Mouse (Mus musculus) embryonic facial prominence, embryonic 15.5 days (tissue): ENCODE results near the gene Slc24a3. TPM values are rescaled to one million over a fixed set of nuclear protein-coding genes. Genes with fewer than 3 reads are reported as not detected.

ENCODE experiments used
- ATAC-seq: fragments of 200-750 bp; cut with Nextera tagmentation; 2 replicates; pipeline ENCODE4 v1.8.0; 2017; ENCODE audit warnings: low read depth, moderate TSS enrichment; ENCODE audit not compliant: insufficient number of reproducible peaks, low FRiP score, low TSS enrichment
- H3K27ac ChIP-seq: fragments of 300-500 bp; sonication (generic); replicated peaks from 2 replicates; pipeline ENCODE4 v1.5.1; 2015; ENCODE audit warnings: mild to moderate bottlenecking, inconsistent platforms
- H3K27me3 ChIP-seq: fragments of 300-500 bp; sonication (generic); 2 replicates; pipeline ENCODE4 v1.6.1; 2015; ENCODE audit warnings: inconsistent platforms
- H3K36me3 ChIP-seq: fragments of 300-500 bp; sonication (generic); 2 replicates; pipeline ENCODE4 v1.6.1; 2015; ENCODE audit warnings: mild to moderate bottlenecking, inconsistent platforms
- H3K4me1 ChIP-seq: fragments of 300-500 bp; sonication (generic); 2 replicates; pipeline ENCODE4 v1.6.1; 2015; ENCODE audit warnings: inconsistent platforms
- H3K4me2 ChIP-seq: fragments of 300-500 bp; sonication (generic); replicated peaks from 2 replicates; pipeline ENCODE4 v1.6.1; 2015; ENCODE audit warnings: mild to moderate bottlenecking, inconsistent platforms
- H3K4me3 ChIP-seq: fragments of 300-500 bp; sonication (generic); replicated peaks from 2 replicates; pipeline ENCODE4 v1.5.1; 2015; ENCODE audit warnings: mild to moderate bottlenecking, inconsistent platforms
- H3K9ac ChIP-seq: fragments of 300-500 bp; sonication (generic); 2 replicates; pipeline ENCODE4 v1.6.1; 2015; ENCODE audit warnings: inconsistent platforms
- H3K9me3 ChIP-seq: fragments of 300-500 bp; sonication (generic); replicated peaks from 2 replicates; pipeline ENCODE4 v1.6.1; 2016; ENCODE audit warnings: inconsistent platforms
- WGBS: fragments of 180-500 bp; shearing (Covaris S2); methylation state at CpG from one replicate; pipeline ENCODE4 v1.1.7; 2015; 5-methylcytosine and 5-hydroxymethylcytosine counted together
- polyA plus RNA-seq: library from polyadenylated mRNA; unstranded; fragments of >200 nt; fragmentation: Nextera tagmentation; extraction: Ambion mirVana; gene quantifications from 2 replicates; pipeline ENCODE4 v1.2.1, GENCODE M21; 2015

The Slc24a3 gene
- polyA plus RNA-seq, 1 experiment from 2014 or later: 3.4 TPM

DNA sequence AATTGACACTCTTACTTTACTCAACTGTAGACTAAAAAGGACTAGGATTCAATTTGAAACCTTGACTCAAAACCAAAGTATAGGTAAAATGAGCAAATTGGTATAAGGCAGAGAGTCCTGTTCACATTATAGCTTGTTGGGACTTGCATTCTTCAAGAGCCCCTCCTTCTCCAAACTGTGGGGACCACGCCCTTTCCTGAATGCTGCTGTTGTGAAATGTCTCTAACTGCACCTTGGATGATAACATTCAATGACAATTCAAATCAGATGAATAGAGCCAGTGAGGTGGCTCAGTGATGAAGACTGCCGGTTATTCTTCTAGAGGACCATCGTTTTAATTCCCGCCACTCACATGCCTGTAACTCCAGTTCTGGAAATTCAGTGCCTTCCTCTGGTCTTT, 78.8 kb downstream of the Slc24a3 start:
- ATAC-seq: no peak
- Histone ChIP-seq H3K27ac (no peak overlapping the region), H3K4me3 (no peak overlapping the region), H3K9ac (no peak overlapping the region), H3K4me2 (no peak overlapping the region), H3K9me3 (no peaks in the 10 kb centered on the region), H3K27me3 (no peaks in the 10 kb centered on the region), H3K36me3 (no peaks in the 10 kb centered on the region), H3K4me1 (no peaks in the 10 kb centered on the region)
- 86% methylated on average over 4 of the region's 4 CpGs for WGBS

DNA sequence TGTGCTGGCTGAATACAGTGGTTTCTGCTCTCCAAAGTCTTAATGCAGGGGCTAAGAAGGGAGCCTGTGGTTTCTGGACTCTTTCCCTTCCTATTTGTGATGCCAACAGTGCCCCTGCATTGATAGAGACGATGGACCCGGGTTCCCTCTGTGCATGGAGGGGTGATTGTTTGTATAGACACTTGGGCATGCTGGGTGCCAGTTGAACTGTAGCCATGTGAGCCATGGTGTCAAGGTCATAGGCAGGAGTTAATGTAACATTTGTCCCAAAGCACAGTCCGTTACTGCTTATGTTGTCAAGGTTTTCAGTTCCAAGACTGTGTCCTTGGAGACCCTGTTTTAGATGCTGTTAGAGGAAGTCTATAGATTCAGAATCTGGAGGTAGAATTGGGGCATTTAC, 80.6 kb downstream of the Slc24a3 start:
- H3K27ac ChIP-seq: no peak overlapping the region
- H3K4me2 ChIP-seq: no peak overlapping the region
- H3K27me3 ChIP-seq: no peaks in the 10 kb centered on the region
- no peaks in the 10 kb centered on the region for H3K9me3 ChIP-seq
- H3K4me3 ChIP-seq: no peak overlapping the region
- 82% methylated on average over 3 of the region's 3 CpGs for WGBS
- no peaks in the 10 kb centered on the region for H3K4me1 ChIP-seq
- H3K9ac ChIP-seq: no peak overlapping the region
- H3K36me3 ChIP-seq: no peaks in the 10 kb centered on the region
- no peak for ATAC-seq

DNA sequence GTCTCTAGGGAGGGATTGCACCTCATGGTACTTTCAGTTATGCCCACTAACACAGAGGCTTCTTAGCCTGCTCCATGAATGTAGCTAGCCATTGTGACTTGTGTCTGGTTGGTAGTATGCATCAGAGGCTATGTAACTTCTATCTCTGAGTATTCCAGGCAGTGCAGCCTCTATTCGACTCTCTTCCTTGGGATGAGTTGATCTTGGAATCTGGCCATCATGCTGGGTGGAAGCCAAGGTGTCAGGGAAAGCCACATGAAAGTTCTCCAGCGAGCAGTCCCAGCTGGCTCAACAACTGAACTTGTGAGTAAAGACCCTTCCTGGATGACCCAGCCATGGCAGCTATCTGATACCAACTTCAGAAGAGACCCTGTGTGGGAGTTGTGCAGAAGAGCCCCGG, 89.8 kb downstream of the Slc24a3 start:
- H3K27ac ChIP-seq: no peak overlapping the region
- no peak overlapping the region for H3K4me3 ChIP-seq
- no peaks in the 10 kb centered on the region for H3K9me3 ChIP-seq
- no peak overlapping the region for H3K4me2 ChIP-seq
- 56% methylated on average over 3 of the region's 3 CpGs for WGBS
- H3K4me1 ChIP-seq: no peaks in the 10 kb centered on the region
- H3K36me3 ChIP-seq: no peaks in the 10 kb centered on the region
- H3K9ac ChIP-seq: no peak overlapping the region
- H3K27me3 ChIP-seq: no peaks in the 10 kb centered on the region
- no peak for ATAC-seq

DNA sequence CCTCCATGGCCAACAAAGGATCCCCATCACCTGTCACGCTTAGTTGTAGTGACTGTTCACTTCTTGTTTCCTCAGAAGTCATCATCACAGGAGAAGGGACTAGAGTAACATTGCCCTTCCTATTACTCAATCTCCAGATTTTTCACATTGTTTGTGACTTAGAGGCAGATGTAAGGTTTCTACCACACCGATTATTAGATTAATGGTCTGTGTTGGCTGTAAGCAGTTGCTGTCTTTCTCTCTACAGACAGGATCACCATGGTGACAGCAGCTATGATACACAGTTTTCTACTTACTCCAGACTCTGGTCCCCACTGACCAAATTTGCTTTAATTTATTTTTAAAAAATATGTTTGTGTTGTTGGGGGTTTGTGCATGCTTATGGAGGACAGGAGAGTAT, 90.3 kb downstream of the Slc24a3 start:
- Histone ChIP-seq H3K9me3 (no peaks in the 10 kb centered on the region), H3K27me3 (no peaks in the 10 kb centered on the region), H3K27ac (no peak overlapping the region), H3K4me1 (no peaks in the 10 kb centered on the region), H3K4me3 (no peak overlapping the region), H3K36me3 (no peaks in the 10 kb centered on the region), H3K4me2 (no peak overlapping the region), H3K9ac (no peak overlapping the region)
- no peak for ATAC-seq
- 95% methylated on average over 2 of the region's 2 CpGs for WGBS

DNA sequence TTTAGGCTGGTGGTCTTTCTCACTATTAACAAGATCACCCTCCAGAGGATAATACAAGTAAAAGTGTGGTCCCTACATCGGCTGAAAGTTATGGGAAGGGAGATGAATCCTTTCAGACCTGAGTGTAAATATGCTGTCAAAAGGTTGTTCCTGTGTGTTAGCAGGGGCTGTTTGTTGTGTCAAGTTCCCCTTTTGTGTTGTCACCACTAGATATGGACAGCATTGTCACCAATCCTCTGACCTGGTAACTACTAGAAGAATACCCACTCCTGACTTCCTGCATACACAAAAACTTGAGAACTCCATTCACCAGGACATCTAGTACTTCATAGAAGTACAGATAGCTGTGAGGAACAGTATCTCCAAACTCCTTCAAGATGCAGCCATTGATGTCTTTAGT, 93.0 kb downstream of the Slc24a3 start:
- Histone ChIP-seq H3K36me3 (no peaks in the 10 kb centered on the region), H3K9ac (no peak overlapping the region), H3K27ac (no peak overlapping the region), H3K27me3 (no peaks in the 10 kb centered on the region), H3K9me3 (no peaks in the 10 kb centered on the region), H3K4me1 (no peaks in the 10 kb centered on the region), H3K4me3 (no peak overlapping the region), H3K4me2 (no peak overlapping the region)
- ATAC-seq: no peak
- WGBS: 83% methylated on average over 1 of the region's 1 CpGs

DNA sequence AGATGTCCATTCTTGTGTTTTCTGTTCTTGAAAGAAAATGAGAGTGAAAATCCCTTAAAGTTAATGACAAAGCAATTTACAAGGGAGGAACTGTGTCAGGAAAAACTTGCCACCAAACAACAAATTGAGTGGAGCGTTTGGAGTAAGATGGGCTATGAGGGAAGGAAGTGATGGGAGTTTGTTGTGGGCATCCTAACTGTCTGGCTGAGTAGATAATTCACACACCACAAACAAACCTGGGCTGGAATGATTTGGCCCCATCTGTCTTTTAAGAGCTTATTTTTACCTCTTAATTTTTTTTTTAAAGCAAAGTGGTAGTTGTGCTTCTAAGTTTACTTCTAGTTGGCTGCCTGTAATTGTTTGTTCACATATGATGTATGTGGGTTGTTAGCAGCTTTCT, 94.6 kb downstream of the Slc24a3 start:
- WGBS: 90% methylated on average over 1 of the region's 1 CpGs
- H3K9ac ChIP-seq: no peak overlapping the region
- no peaks in the 10 kb centered on the region for H3K4me1 ChIP-seq
- H3K4me2 ChIP-seq: no peak overlapping the region
- H3K9me3 ChIP-seq: no peaks in the 10 kb centered on the region
- no peak for ATAC-seq
- H3K27ac ChIP-seq: no peak overlapping the region
- no peaks in the 10 kb centered on the region for H3K27me3 ChIP-seq
- H3K36me3 ChIP-seq: no peaks in the 10 kb centered on the region
- H3K4me3 ChIP-seq: no peak overlapping the region

DNA sequence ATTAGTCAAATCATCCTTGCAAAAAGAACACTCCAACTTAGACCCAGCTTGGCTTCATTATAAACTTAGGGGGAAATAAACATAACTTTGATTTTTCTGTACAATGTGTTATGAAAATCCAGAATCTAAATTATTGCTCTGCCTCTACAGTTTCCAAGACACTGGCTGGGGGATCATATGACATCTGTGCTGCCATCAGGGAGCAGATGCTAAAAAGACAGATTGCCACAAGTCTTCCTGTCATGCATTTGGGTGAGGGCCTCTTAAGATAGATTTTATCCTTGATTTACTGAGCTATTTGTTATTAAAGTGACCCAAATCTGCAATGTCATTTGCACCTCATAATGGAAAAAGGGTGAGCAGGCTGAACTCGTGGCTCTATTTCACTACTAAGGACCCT, 99.2 kb downstream of the Slc24a3 start:
- H3K4me2 ChIP-seq: no peak overlapping the region
- no peak overlapping the region for H3K27ac ChIP-seq
- no peak for ATAC-seq
- no peak overlapping the region for H3K4me3 ChIP-seq
- 47% methylated on average over 1 of the region's 1 CpGs for WGBS
- no peaks in the 10 kb centered on the region for H3K36me3 ChIP-seq
- no peaks in the 10 kb centered on the region for H3K9me3 ChIP-seq
- H3K27me3 ChIP-seq: no peaks in the 10 kb centered on the region
- H3K4me1 ChIP-seq: no peaks in the 10 kb centered on the region
- H3K9ac ChIP-seq: no peak overlapping the region

DNA sequence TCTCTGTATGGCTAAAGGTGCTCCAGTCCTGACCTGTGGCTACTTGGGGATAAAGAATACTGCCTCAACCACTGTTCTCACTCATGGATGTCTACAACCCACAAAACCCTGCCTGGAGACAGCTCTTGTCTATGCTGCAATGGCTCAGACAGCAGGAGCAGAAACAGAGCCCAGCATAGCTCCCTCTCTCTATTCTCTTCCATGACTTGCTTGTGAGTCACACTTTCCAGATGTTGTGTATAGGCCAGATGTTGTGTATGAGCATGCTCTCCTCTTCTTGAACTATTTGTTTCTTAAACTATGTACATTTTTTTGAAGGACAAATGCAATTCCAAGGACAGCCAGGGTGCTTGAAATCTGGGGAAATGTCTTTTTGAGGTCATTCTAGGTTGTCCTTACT, 101.4 kb downstream of the Slc24a3 start:
- no peak for ATAC-seq
- Histone ChIP-seq H3K4me1 (no peaks in the 10 kb centered on the region), H3K36me3 (no peaks in the 10 kb centered on the region), H3K9ac (no peak overlapping the region), H3K9me3 (no peaks in the 10 kb centered on the region), H3K27ac (no peak overlapping the region), H3K4me2 (no peak overlapping the region), H3K27me3 (no peaks in the 10 kb centered on the region), H3K4me3 (no peak overlapping the region)

DNA sequence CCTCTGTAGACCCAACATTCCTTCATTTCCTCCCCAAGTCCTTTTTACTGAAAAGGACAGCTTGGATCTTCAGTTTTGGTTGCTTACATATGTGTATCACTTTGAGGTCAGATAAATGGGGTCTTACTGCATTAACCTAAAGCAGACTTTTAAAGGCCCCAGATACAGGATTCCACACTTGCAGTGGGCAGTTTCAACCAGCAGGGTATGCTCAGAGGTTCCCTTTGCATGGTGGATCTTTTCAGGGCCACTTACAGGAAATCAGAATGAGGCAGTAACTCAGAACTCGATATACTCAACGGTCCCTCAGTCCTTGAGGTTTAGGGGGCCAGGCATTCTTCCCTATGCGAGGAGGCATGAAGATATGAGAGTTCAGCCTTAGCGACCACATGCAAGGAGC, 101.9 kb downstream of the Slc24a3 start:
- no peak overlapping the region for H3K9ac ChIP-seq
- 77% methylated on average over 4 of the region's 4 CpGs for WGBS

DNA sequence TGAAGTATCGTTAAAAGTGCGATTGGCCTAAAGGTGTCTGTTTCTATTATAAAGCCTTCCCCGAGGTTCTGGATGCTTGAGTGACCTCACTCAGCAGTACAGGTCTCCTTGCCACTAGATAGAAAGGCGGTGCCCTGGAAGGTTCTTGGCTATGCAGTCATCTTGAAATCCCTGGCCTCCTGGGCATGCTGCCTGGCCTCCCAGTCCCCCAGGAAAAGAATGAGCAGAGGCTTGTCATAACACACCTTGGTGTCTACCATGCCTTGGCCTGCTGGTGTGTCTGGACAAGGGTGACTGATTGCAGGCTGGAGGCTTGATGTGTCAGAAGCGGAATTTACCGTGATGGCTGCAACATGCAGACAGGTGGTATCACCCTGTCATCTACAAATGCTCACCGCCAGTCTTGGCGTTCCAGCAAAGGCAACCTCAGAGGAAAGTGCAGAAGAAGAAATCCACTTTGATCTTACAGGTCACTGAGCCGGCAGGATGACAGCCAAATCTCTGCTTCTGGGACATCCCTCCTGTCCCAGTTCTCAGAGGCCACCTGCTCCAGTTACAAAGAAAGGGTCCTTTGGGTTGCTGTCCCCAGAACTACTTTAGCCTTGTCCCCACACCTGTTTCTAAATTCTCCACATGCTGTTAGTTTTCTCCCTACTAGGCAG, 106.6 kb downstream of the Slc24a3 start:
- Histone ChIP-seq H3K36me3 (no peaks in the 10 kb centered on the region), H3K27ac (no peak overlapping the region), H3K9ac (no peak overlapping the region), H3K9me3 (no peaks in the 10 kb centered on the region), H3K4me1 (no peaks in the 10 kb centered on the region), H3K4me3 (no peak overlapping the region), H3K4me2 (no peak overlapping the region), H3K27me3 (no peaks in the 10 kb centered on the region)
- no peak for ATAC-seq
- 73% methylated on average over 9 of the region's 9 CpGs for WGBS

More for the DNA sequence above, 101.9 kb downstream of the Slc24a3 start:
- Histone ChIP-seq H3K9me3 (no peaks in the 10 kb centered on the region), H3K4me3 (no peak overlapping the region), H3K36me3 (no peaks in the 10 kb centered on the region), H3K4me2 (no peak overlapping the region), H3K27me3 (no peaks in the 10 kb centered on the region), H3K27ac (no peak overlapping the region), H3K4me1 (no peaks in the 10 kb centered on the region)
- ATAC-seq: no peak

DNA sequence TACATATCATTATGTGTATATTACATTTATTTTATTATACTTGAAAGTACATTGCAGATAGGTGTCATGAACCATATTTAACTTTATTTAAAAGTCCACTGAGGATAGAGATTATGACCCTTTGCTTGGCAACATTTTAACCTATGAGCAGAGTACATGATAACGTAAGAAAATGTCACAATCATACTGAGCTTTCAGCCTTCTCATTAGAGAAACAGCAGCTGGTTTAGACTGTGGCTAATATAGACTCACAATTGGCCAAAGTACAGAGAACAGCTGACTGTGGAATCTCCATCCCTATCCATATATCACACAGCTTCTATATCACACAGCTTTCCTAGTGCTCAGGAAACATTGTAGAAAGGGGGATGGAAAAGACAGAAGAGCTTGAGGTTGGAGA, 111.8 kb downstream of the Slc24a3 start:
- Histone ChIP-seq H3K4me3 (no peak overlapping the region), H3K9me3 (no peaks in the 10 kb centered on the region), H3K27ac (no peak overlapping the region), H3K9ac (no peak overlapping the region), H3K36me3 (no peaks in the 10 kb centered on the region), H3K27me3 (no peaks in the 10 kb centered on the region), H3K4me2 (no peak overlapping the region), H3K4me1 (no peaks in the 10 kb centered on the region)
- 84% methylated on average over 1 of the region's 1 CpGs for WGBS
- no peak for ATAC-seq

DNA sequence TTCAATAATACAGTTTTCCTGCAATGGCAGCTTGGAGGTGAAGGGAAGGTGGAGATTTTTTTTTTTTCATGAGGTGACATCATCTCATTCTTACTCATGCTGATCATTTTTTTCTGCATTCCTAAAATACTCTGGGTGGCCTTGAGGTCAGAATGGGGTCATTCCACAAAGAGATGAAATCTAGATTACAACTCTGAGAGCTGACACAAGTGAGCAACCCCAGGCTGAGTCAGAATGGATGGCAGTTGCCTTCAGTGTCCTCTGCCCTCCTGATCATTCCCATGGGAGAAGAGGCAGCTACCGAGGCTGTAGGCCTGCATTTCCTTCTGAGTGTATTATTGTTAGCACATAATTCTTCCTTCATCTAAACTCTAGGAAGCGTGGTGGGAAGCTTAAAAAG, 116.2 kb downstream of the Slc24a3 start:
- Histone ChIP-seq H3K36me3 (no peaks in the 10 kb centered on the region), H3K4me2 (no peak overlapping the region), H3K4me1 (no peaks in the 10 kb centered on the region), H3K9me3 (no peaks in the 10 kb centered on the region), H3K27ac (no peak overlapping the region), H3K4me3 (no peak overlapping the region), H3K9ac (no peak overlapping the region), H3K27me3 (no peaks in the 10 kb centered on the region)
- 54% methylated on average over 2 of the region's 2 CpGs for WGBS
- ATAC-seq: no peak
